Mouse (Mus musculus) 3T3-L1 (cell line): ENCODE measurements at regions not wholly inside any gene's neighbourhood (a gene's known extent, or its start where the extent isn't known, plus 50 kb on each side); places are given as distances from the start of the nearest gene placed in this dataset.
A peak's percentile ranks its signal among the peaks of the same experiment; 100 is the strongest.

Experiments
- DNase-seq: peaks from one replicate; pipeline ENCODE4 v3.0.0-alpha.2; 2015; ENCODE audit warnings: low read depth, low spot score

- no peak for DNase-seq
These were observed 161.1 kb downstream of the Xpnpep1 start for GRCm38 (mm10) chr19:52878812-52879502.

GRCm38 (mm10) chr19:52866635-52867034, 173.4 kb downstream of the Xpnpep1 start:
- DNase-seq = no peak

- no peak for DNase-seq
These were observed 178.4 kb downstream of the Xpnpep1 start for GRCm38 (mm10) chr19:52861576-52861975.

GRCm38 (mm10) chr19:52854068-52854682, 185.8 kb downstream of the Xpnpep1 start:
- no peak for DNase-seq

- no peak for DNase-seq
These were observed 223.8 kb downstream of the Xpnpep1 start for GRCm38 (mm10) chr19:52816202-52816601.

- no peak for DNase-seq
These were observed 228.0 kb downstream of the Xpnpep1 start for GRCm38 (mm10) chr19:52812046-52812445.

- DNase-seq = no peak
These were observed 251.2 kb downstream of the Xpnpep1 start for GRCm38 (mm10) chr19:52788802-52789201.

GRCm38 (mm10) chr19:52768761-52769388, 271.1 kb downstream of the Xpnpep1 start:
- no peak for DNase-seq

- DNase-seq = no peak
These were observed 271.9 kb downstream of the Xpnpep1 start for GRCm38 (mm10) chr19:52768117-52768516.

- no peak for DNase-seq
These were observed 301.1 kb downstream of the Xpnpep1 start for GRCm38 (mm10) chr19:52738946-52739345.

GRCm38 (mm10) chr19:52721776-52722175, 318.2 kb downstream of the Xpnpep1 start:
- no peak for DNase-seq

- DNase-seq = no peak
These were observed 324.7 kb downstream of the Xpnpep1 start for GRCm38 (mm10) chr19:52715359-52715758.

- DNase-seq = no peak
These were observed 332.3 kb downstream of the Xpnpep1 start for GRCm38 (mm10) chr19:52707679-52708078.

GRCm38 (mm10) chr19:52661009-52661408, 379.0 kb downstream of the Xpnpep1 start:
- no peak for DNase-seq

- no peak for DNase-seq
These were observed 383.3 kb downstream of the Ins1 start for GRCm38 (mm10) chr19:52647066-52648046.

GRCm38 (mm10) chr19:52640228-52640627, 376.1 kb downstream of the Ins1 start:
- no peak for DNase-seq

GRCm38 (mm10) chr19:52632501-52632900, 368.4 kb downstream of the Ins1 start:
- peak; percentile 85 for DNase-seq

- no peak for DNase-seq
These were observed 360.2 kb downstream of the Ins1 start for GRCm38 (mm10) chr19:52624310-52624709.

GRCm38 (mm10) chr19:52623496-52623895, 359.4 kb downstream of the Ins1 start:
- peak; percentile 26 for DNase-seq

GRCm38 (mm10) chr19:52613353-52613752, 349.3 kb downstream of the Ins1 start:
- DNase-seq = no peak

GRCm38 (mm10) chr19:52606859-52607258, 342.8 kb downstream of the Ins1 start:
- DNase-seq = peak; percentile 25

GRCm38 (mm10) chr19:52600410-52600809, 336.3 kb downstream of the Ins1 start:
- no peak for DNase-seq
